Mouse (Mus musculus) heart, postnatal 0 days (tissue): ENCODE results near the gene Ddx6.

ENCODE experiments used
- CTCF ChIP-seq: IDR thresholded peaks from 2 replicates; pipeline ENCODE4 v1.5.1; 2016; ENCODE audit warnings: antibody characterized with exemption, control low read depth, low read depth
- EP300 ChIP-seq: IDR thresholded peaks from 2 replicates; pipeline ENCODE4 v1.6.1; 2016; ENCODE audit warnings: antibody characterized with exemption, low read depth

GRCm38 (mm10) chr9:44575095-44575494 is 29.6 kb upstream of the Ddx6 start:
- TF ChIP-seq CTCF (no peak), EP300 (no peak)
